Mouse (Mus musculus): ENCODE data around the gene Pate1.

- TF ChIP-seq CTCF (IDR thresholded peaks at IDR 0.05; ENCODE audit: insufficient read depth, low read depth, low read length), result no peak
- no peak for TF ChIP-seq POLR2A (IDR thresholded peaks at IDR 0.05; ENCODE audit: insufficient read depth, low read depth, low read length)
Measured at GRCm38 (mm10) chr9:35707265-35707664, 20.1 kb upstream of the Pate1 start.

Measured in olfactory bulb, adult 2 months (tissue).